Mouse (Mus musculus) adrenal gland, postnatal 10 days (tissue): Measurements from ENCODE around the gene Vmn2r84. TPM values are rescaled to one million over a fixed set of nuclear protein-coding genes. Genes with fewer than 3 reads are reported as not detected.
"Not testable (repeated sequence)": the region's sequence is repeated elsewhere in the genome, so short reads cannot be mapped to it uniquely, and the experiment has no call there.

Experiments used
- DNase-seq: peaks from one replicate; pipeline ENCODE4 v3.0.0; 2021; ENCODE audit warnings: mixed read lengths
- long read RNA-seq, 2 experiments: library from polyadenylated mRNA; stranded (forward); transcript quantifications; one replicate each; pipeline ENCODE4 v2.0.0; 2021
- total RNA-seq, 2 experiments: library from RNA; stranded (reverse); gene quantifications; 2 replicates each; pipeline ENCODE4 v1.2.3; 2021

Gene Vmn2r84
- total RNA-seq: not detected
- long read RNA-seq, experiment 1: 0 reads
- long read RNA-seq, experiment 2: 0 reads

- DNase-seq: no peak
Observed at GRCm38 (mm10) chr10:130394232-130394631, at the start of gene Vmn2r84. Gene Vmn2r84 (minus strand): TSS chr10:130394332.

GRCm38 (mm10) chr10:130434185-130434898 is 40.2 kb upstream of the Vmn2r84 start:
- DNase-seq: peak; percentile 3

- DNase-seq: not testable (repeated sequence)
Observed at GRCm38 (mm10) chr10:130429603-130430002, 35.5 kb upstream of the Vmn2r84 start, which contains the start of gene Vmn2r85. Gene Vmn2r85 (minus strand): TSS chr10:130429703.

GRCm38 (mm10) chr10:130422368-130422767 is 28.2 kb upstream of the Vmn2r84 start:
- DNase-seq: not testable (repeated sequence)

GRCm38 (mm10) chr10:130420401-130420800 is 26.3 kb upstream of the Vmn2r84 start:
- no peak for DNase-seq

GRCm38 (mm10) chr10:130419954-130420353 is 25.8 kb upstream of the Vmn2r84 start:
- DNase-seq: not testable (repeated sequence)

GRCm38 (mm10) chr10:130416352-130416751 is 22.2 kb upstream of the Vmn2r84 start:
- not testable (repeated sequence) for DNase-seq

GRCm38 (mm10) chr10:130412167-130412698 is 18.1 kb upstream of the Vmn2r84 start:
- not testable (repeated sequence) for DNase-seq

- DNase-seq: no peak
Observed at GRCm38 (mm10) chr10:130375145-130375544, 19.0 kb downstream of the Vmn2r84 start.

GRCm38 (mm10) chr10:130372491-130373173 is 21.5 kb downstream of the Vmn2r84 start:
- no peak for DNase-seq

- DNase-seq: no peak
Observed at GRCm38 (mm10) chr10:130371644-130372043, 22.5 kb downstream of the Vmn2r84 start.

- DNase-seq: no peak
Observed at GRCm38 (mm10) chr10:130370005-130370682, 24.0 kb downstream of the Vmn2r84 start.

GRCm38 (mm10) chr10:130368384-130368783 is 25.7 kb downstream of the Vmn2r84 start:
- DNase-seq: no peak

GRCm38 (mm10) chr10:130364766-130365165 is 29.4 kb downstream of the Vmn2r84 start:
- DNase-seq: no peak

- DNase-seq: no peak
Observed at GRCm38 (mm10) chr10:130363438-130364164, 30.5 kb downstream of the Vmn2r84 start.

- DNase-seq: no peak
Observed at GRCm38 (mm10) chr10:130344056-130344455, 50.1 kb downstream of the Vmn2r84 start.

- not testable (repeated sequence) for DNase-seq
Observed at GRCm38 (mm10) chr10:130340050-130340449, 54.1 kb downstream of the Vmn2r84 start.

GRCm38 (mm10) chr10:130337581-130337980 is 56.6 kb downstream of the Vmn2r84 start:
- no peak for DNase-seq

GRCm38 (mm10) chr10:130336385-130336784 is 57.7 kb downstream of the Vmn2r84 start:
- no peak for DNase-seq

GRCm38 (mm10) chr10:130330711-130331110 is 63.4 kb downstream of the Vmn2r84 start:
- no peak for DNase-seq
